Comparison of ENCODE assay signal across 18 mouse cellular contexts in genomic region chr16:91334190-91334893, GRCm38 (mm10). TPM values are rescaled to one million over a fixed set of nuclear protein-coding genes. Genes with fewer than 3 reads are reported as not detected.
A peak's percentile ranks its signal among the peaks of the same experiment; 100 is the strongest.
DNase-seq lines count a peak whose midpoint lies in the region; ATAC-seq and TF ChIP-seq lines count a peak whose summit lies in the region.
"Had no signal": no experiment of that assay in that cellular context is flagged by ENCODE, and none has a peak within 500 bp of the region (broad histone marks: within the 10 kb centered on the region; RNA-seq: fewer than 3 reads in every experiment).

No protein-coding gene starts in this region.

- TF ChIP-seq CTCF in forebrain, postnatal 0 days (IDR thresholded peaks at IDR 0.05; ENCODE audit: low read depth) = no peak

- no peaks in the 10 kb centered on the region; the same call in 1 of the 2 replicates for H3K9me3 ChIP-seq in forebrain, embryonic 10.5 days
- H3K9me3 ChIP-seq in forebrain, postnatal 0 days (ENCODE audit: low read length) = no peaks in the 10 kb centered on the region
- H3K9me3 ChIP-seq in neural tube, embryonic 15.5 days (replicated peaks) = no peaks in the 10 kb centered on the region
- H3K9me3 ChIP-seq in hindbrain, embryonic 15.5 days = no peaks in the 10 kb centered on the region
- H3K9me3 ChIP-seq: heart, embryonic 13.5 days; limb, embryonic 12.5 days had no signal

- H3K36me3 ChIP-seq in forebrain, embryonic 10.5 days (replicated peaks) = no peaks in the 10 kb centered on the region
- H3K36me3 ChIP-seq in forebrain, postnatal 0 days (ENCODE audit: insufficient read depth) = no peaks in the 10 kb centered on the region
- H3K36me3 ChIP-seq in neural tube, embryonic 15.5 days = no peaks in the 10 kb centered on the region
- no peaks in the 10 kb centered on the region for H3K36me3 ChIP-seq in hindbrain, embryonic 15.5 days
- H3K36me3 ChIP-seq: heart, embryonic 13.5 days; limb, embryonic 12.5 days had no signal

- 22% methylated on average over 10 of the region's 10 CpGs for WGBS in forebrain, embryonic 10.5 days
- 11% methylated on average over 10 of the region's 10 CpGs for WGBS in forebrain, postnatal 0 days
- WGBS in neural tube, embryonic 15.5 days = 4% methylated on average over 10 of the region's 10 CpGs
- WGBS in hindbrain, embryonic 15.5 days = 5% methylated on average over 10 of the region's 10 CpGs

- no peak overlapping the region for H3K9ac ChIP-seq in forebrain, postnatal 0 days
- H3K9ac ChIP-seq in neural tube, embryonic 15.5 days (replicated peaks) = no peak overlapping the region
- no peak overlapping the region for H3K9ac ChIP-seq in hindbrain, embryonic 15.5 days
- H3K9ac ChIP-seq: heart, embryonic 13.5 days; limb, embryonic 12.5 days had no signal

- peaks cover 32% of the 10 kb centered on the region for H3K4me1 ChIP-seq in forebrain, embryonic 10.5 days
- H3K4me1 ChIP-seq in forebrain, postnatal 0 days (ENCODE audit: insufficient read depth) = no peaks in the 10 kb centered on the region
- H3K4me1 ChIP-seq in neural tube, embryonic 15.5 days = peaks cover 6% of the 10 kb centered on the region; the same call in 1 of the 2 replicates
- no peaks in the 10 kb centered on the region for H3K4me1 ChIP-seq in hindbrain, embryonic 15.5 days (replicated peaks)
- H3K4me1 ChIP-seq: heart, embryonic 13.5 days had no signal

- peaks cover 48% of the 10 kb centered on the region for H3K27me3 ChIP-seq in forebrain, embryonic 10.5 days (ENCODE audit: poor library complexity, severe bottlenecking)
- no peaks in the 10 kb centered on the region for H3K27me3 ChIP-seq in forebrain, postnatal 0 days (ENCODE audit: insufficient read depth, low read length)
- peaks cover 26% of the 10 kb centered on the region for H3K27me3 ChIP-seq in neural tube, embryonic 15.5 days (replicated peaks)
- H3K27me3 ChIP-seq in hindbrain, embryonic 15.5 days = no peaks in the 10 kb centered on the region

- peak overlapping the region; percentile 2; the same call in 1 of the 2 replicates for H3K4me3 ChIP-seq in forebrain, embryonic 10.5 days
- H3K4me3 ChIP-seq in forebrain, postnatal 0 days (ENCODE audit: low read depth, low read length) = no peak overlapping the region
- H3K4me3 ChIP-seq in neural tube, embryonic 15.5 days (replicated peaks) = no peak overlapping the region
- no peak overlapping the region for H3K4me3 ChIP-seq in hindbrain, embryonic 15.5 days
- H3K4me3 ChIP-seq: heart, embryonic 13.5 days; limb, embryonic 12.5 days; myocyte had no signal

- H3K4me2 ChIP-seq in forebrain, postnatal 0 days (ENCODE audit: low read depth) = no peak overlapping the region
- H3K4me2 ChIP-seq in neural tube, embryonic 15.5 days = no peak overlapping the region
- no peak overlapping the region for H3K4me2 ChIP-seq in hindbrain, embryonic 15.5 days
- H3K4me2 ChIP-seq: heart, embryonic 13.5 days; limb, embryonic 12.5 days had no signal

- H3K27ac ChIP-seq in forebrain, embryonic 10.5 days = peak overlapping the region; percentile 74
- H3K27ac ChIP-seq in forebrain, postnatal 0 days (ENCODE audit: low read depth, low read length) = no peak overlapping the region
- H3K27ac ChIP-seq in neural tube, embryonic 15.5 days (replicated peaks) = no peak overlapping the region
- no peak overlapping the region for H3K27ac ChIP-seq in hindbrain, embryonic 15.5 days (replicated peaks)
- H3K27ac ChIP-seq: heart, embryonic 13.5 days; limb, embryonic 12.5 days had no signal

- peak; percentile 39 for DNase-seq in forebrain, embryonic 10.5 days (ENCODE audit: extremely low spot score, low spot score)
- DNase-seq in forebrain, postnatal 0 days = no peak
- peak; percentile 69 for DNase-seq in neural tube, embryonic 10.5 days (ENCODE audit: extremely low spot score, low spot score)
- peak; percentile 52 for DNase-seq in retina, postnatal 1 day
- no peak for DNase-seq in adipocyte (ENCODE audit: low spot score)
- DNase-seq: adrenal gland, adult 8-10 months; cerebellum, adult 8-10 months; kidney, adult 8-10 months had no signal

- no peak for ATAC-seq in forebrain, postnatal 0 days
- no peak for ATAC-seq in neural tube, embryonic 15.5 days (ENCODE audit: low FRiP score)
- ATAC-seq in hindbrain, embryonic 15.5 days (ENCODE audit: low FRiP score, low read depth) = peak; percentile 56; the same call in 1 of the 2 replicates
- ATAC-seq in monocyte, adult 5-6 weeks (replicated peaks; ENCODE audit: insufficient number of reproducible peaks, low FRiP score, low TSS enrichment, poor library complexity, severe bottlenecking) = no peak

RNA-seq across cellular contexts. Expression of gene Ifnar2, which starts 38.2 kb away (rescaled TPM):
- 28.6 and 29.0 TPM in 2 replicates for polyA plus RNA-seq in forebrain, embryonic 10.5 days (2016; fragmentation: Nextera tagmentation; extraction: Ambion mirVana)
- total RNA-seq in forebrain, postnatal 0 days (2014; rRNA removed) = 24.5 and 25.5 TPM in 2 replicates
- polyA plus RNA-seq in forebrain, postnatal 0 days (2015; fragmentation: Nextera tagmentation; extraction: Ambion mirVana) = 53.1 and 58.1 TPM in 2 replicates
- polyA plus RNA-seq in neural tube, embryonic 15.5 days (2015; fragmentation: Nextera tagmentation; extraction: Ambion mirVana) = 42.3 and 45.8 TPM in 2 replicates
- 37.1 and 39.5 TPM in 2 replicates for polyA plus RNA-seq in hindbrain, embryonic 15.5 days (2015; fragmentation: Nextera tagmentation; extraction: Ambion mirVana)
- 188 to 243 TPM (median 214 TPM) in 3 replicates for total RNA-seq in monocyte, adult 5-6 weeks (2017)

RNA-seq across cellular contexts. Expression of gene Gm21970, which starts 57.2 kb away (rescaled TPM):
- not detected in 2 replicates for polyA plus RNA-seq in forebrain, embryonic 10.5 days (2016; fragmentation: Nextera tagmentation; extraction: Ambion mirVana)
- 6.1 TPM in 1 of 2 replicates, not detected in the other for total RNA-seq in forebrain, postnatal 0 days (2014; rRNA removed)
- not detected in 2 replicates for polyA plus RNA-seq in forebrain, postnatal 0 days (2015; fragmentation: Nextera tagmentation; extraction: Ambion mirVana)
- polyA plus RNA-seq in neural tube, embryonic 15.5 days (2015; fragmentation: Nextera tagmentation; extraction: Ambion mirVana) = not detected in 2 replicates
- polyA plus RNA-seq in hindbrain, embryonic 15.5 days (2015; fragmentation: Nextera tagmentation; extraction: Ambion mirVana) = not detected in 2 replicates
- not detected in 3 replicates for total RNA-seq in monocyte, adult 5-6 weeks (2017)
- total RNA-seq: granulocyte monocyte progenitor cell, adult 5-6 weeks; left cerebral cortex, adult 18-20 months had no signal
- polyA plus RNA-seq: cortical plate, adult 2 months; heart, embryonic 13.5 days; limb, embryonic 12.5 days; liver, embryonic 16.5 days; myocyte had no signal

Comparison
In these comparisons a context has a peak if more than half of its experiments do, and no peak if none do; other contexts are left out.
1. DNase-seq: peak in forebrain, embryonic 10.5 days (single experiment), neural tube, embryonic 10.5 days (single experiment) and retina, postnatal 1 day (single experiment); none in forebrain, postnatal 0 days (single experiment) and adipocyte (single experiment).